Mouse (Mus musculus) neural tube, embryonic 12.5 days (tissue): ENCODE data around the gene Prickle4. TPM values are rescaled to one million over a fixed set of nuclear protein-coding genes. Genes with fewer than 3 reads are reported as not detected.

ENCODE experiments used
- ATAC-seq: fragments of 200-750 bp; cut with Nextera tagmentation; 2 replicates; pipeline ENCODE4 v1.8.0; 2017; ENCODE audit warnings: low read depth, mild to moderate bottlenecking, moderate TSS enrichment, moderate library complexity; ENCODE audit not compliant: low FRiP score
- H3K27ac ChIP-seq: fragments of 300-500 bp; sonication (generic); 2 replicates; pipeline ENCODE4 v1.5.1; 2016
- H3K27me3 ChIP-seq: fragments of 300-500 bp; sonication (generic); replicated peaks from 2 replicates; pipeline ENCODE4 v1.6.1; 2016; ENCODE audit warnings: mild to moderate bottlenecking
- H3K36me3 ChIP-seq: fragments of 300-500 bp; sonication (generic); 2 replicates; pipeline ENCODE4 v1.6.1; 2016; ENCODE audit warnings: mild to moderate bottlenecking
- H3K4me1 ChIP-seq: fragments of 300-500 bp; sonication (generic); 2 replicates; pipeline ENCODE4 v1.6.1; 2016
- H3K4me2 ChIP-seq: fragments of 300-500 bp; sonication (generic); replicated peaks from 2 replicates; pipeline ENCODE4 v1.6.1; 2016; ENCODE audit warnings: mild to moderate bottlenecking
- H3K4me3 ChIP-seq: fragments of 300-500 bp; sonication (generic); 2 replicates; pipeline ENCODE4 v1.5.1; 2016
- H3K9ac ChIP-seq: fragments of 300-500 bp; sonication (generic); 2 replicates; pipeline ENCODE4 v1.6.1; 2016; ENCODE audit warnings: mild to moderate bottlenecking
- H3K9me3 ChIP-seq: fragments of 300-500 bp; sonication (generic); 2 replicates; pipeline ENCODE4 v1.6.1; 2016; ENCODE audit warnings: mild to moderate bottlenecking
- WGBS: fragments of 180-500 bp; shearing (Covaris S2); methylation state at CpG from one replicate; pipeline ENCODE4 v1.1.7; 2016; 5-methylcytosine and 5-hydroxymethylcytosine counted together
- polyA plus RNA-seq: library from polyadenylated mRNA; unstranded; fragments of >200 nt; fragmentation: Nextera tagmentation; extraction: Ambion mirVana; gene quantifications from 2 replicates; pipeline ENCODE4 v1.2.1, GENCODE M21; 2016

The Prickle4 gene
- polyA plus RNA-seq, 1 experiment from 2014 or later = 1.3 TPM

DNA sequence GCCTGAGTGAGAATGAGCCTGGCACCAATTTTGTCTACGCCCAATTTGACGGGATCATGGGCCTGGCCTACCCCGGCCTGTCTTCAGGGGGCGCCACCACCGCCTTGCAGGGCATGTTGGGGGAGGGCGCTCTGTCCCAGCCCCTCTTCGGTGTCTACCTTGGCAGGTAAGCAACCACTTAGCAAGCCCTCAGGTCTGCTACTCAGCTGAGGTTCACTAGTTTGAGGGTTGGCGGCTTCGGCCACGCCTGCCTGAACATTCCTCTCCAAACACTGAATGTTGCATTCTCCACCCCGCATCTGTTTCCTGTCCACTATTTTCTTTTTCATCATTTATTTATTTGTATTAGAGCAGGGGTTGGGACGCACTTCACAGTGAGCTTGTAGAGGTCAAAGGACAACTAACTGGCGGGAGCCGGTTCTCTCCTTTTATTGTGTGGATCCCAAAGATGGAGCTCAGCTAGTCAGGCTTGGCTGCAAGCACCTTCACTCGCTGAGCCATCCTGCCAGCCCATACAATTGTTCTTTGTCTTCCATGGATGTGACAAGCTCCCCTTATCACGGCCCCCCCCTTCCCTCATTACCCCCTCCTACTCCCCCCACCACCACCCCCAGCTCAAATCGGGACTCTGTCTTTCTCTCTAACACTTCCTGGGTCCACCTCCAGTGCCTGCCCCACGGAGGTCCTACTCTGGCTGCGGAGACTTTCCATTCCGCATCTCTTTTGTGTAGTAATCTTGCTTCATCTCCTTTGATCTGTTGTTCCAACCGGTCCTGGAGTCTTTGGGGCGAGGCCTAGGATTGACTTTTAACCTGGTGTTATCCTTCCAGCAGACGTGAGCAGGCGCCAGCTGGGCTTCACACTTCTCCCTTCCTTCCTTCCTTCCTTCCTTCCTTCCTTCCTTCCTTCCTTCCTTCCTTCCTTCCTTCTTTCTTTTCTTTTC, 36.4 kb upstream of the Prickle4 start:
- no peak for ATAC-seq
- no peak overlapping the region for H3K27ac ChIP-seq
- no peaks in the 10 kb centered on the region for H3K9me3 ChIP-seq
- H3K36me3 ChIP-seq = no peaks in the 10 kb centered on the region
- no peak overlapping the region for H3K4me3 ChIP-seq
- H3K4me1 ChIP-seq = no peaks in the 10 kb centered on the region
- H3K27me3 ChIP-seq = no peaks in the 10 kb centered on the region; the same call in 1 of the 2 replicates
- no peak overlapping the region for H3K9ac ChIP-seq
- WGBS = 56% methylated on average over 24 of the region's 24 CpGs
- no peak overlapping the region for H3K4me2 ChIP-seq

- Histone ChIP-seq H3K27me3 (no peaks in the 10 kb centered on the region), H3K9ac (no peak within 1 kb of the TSS), H3K36me3 (no peaks in the 10 kb centered on the region), H3K4me3 (no peak within 1 kb of the TSS), H3K9me3 (no peaks in the 10 kb centered on the region), H3K4me2 (no peak within 1 kb of the TSS), H3K4me1 (no peaks in the 10 kb centered on the region), H3K27ac (no peak within 1 kb of the TSS)
- no peak for ATAC-seq
- WGBS = 79% methylated on average over 11 of the region's 11 CpGs
Measured at GRCm38 (mm10) chr17:47726566-47726965, 32.0 kb upstream of the Prickle4 start, which contains the start of gene Pgc. Gene Pgc (plus strand): TSS chr17:47726842.

- Histone ChIP-seq H3K36me3 (no peaks in the 10 kb centered on the region), H3K9me3 (no peaks in the 10 kb centered on the region), H3K4me3 (no peak overlapping the region), H3K27me3 (no peaks in the 10 kb centered on the region), H3K4me1 (no peaks in the 10 kb centered on the region), H3K9ac (no peak overlapping the region), H3K27ac (no peak overlapping the region), H3K4me2 (no peak overlapping the region)
- ATAC-seq = no peak
- 92% methylated on average over 4 of the region's 4 CpGs for WGBS
Measured at GRCm38 (mm10) chr17:47721183-47721582, 26.6 kb upstream of the Prickle4 start.

- no peak overlapping the region for H3K9ac ChIP-seq
- ATAC-seq = no peak
Measured at GRCm38 (mm10) chr17:47715037-47715436, 20.5 kb upstream of the Prickle4 start.

DNA sequence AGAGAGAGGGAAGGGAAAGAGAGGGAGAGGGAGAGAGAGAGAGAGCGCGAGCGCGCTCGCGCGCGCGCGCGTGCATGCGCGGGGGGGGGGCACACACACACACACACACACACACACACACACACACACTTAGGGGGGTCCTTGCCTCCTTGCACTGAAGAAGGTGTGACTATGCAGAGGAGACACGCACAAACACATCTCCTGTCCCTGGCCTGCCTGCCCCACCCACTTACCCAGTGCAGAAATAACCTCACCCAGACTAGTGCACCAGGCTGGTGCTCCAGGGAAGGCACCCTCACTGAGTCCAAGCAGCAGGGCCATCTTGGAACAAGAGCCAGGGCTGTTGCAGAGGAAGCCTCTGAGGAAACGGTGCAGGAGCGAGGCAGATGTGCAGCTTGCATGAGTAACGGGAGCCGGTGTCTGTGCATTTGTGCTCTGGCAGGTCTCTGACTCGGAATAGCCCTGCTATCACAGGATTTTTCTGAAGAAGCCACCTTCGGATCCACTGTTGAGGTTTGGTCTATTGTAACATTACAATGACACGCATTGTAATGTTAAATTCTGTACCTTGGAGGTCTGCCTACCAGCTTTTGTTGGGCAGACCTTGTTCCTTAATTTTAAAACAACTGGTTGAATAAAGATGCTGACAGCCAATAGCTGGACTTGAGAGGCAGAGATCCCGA, 18.5 kb upstream of the Prickle4 start:
- no peaks in the 10 kb centered on the region for H3K27me3 ChIP-seq
- no peaks in the 10 kb centered on the region for H3K4me1 ChIP-seq
- no peak overlapping the region for H3K4me3 ChIP-seq
- no peaks in the 10 kb centered on the region for H3K36me3 ChIP-seq
- no peak overlapping the region for H3K4me2 ChIP-seq
- H3K9me3 ChIP-seq = no peaks in the 10 kb centered on the region
- 45% methylated on average over 17 of the region's 22 CpGs for WGBS
- ATAC-seq = no peak
- H3K9ac ChIP-seq = no peak overlapping the region
- H3K27ac ChIP-seq = no peak overlapping the region

More at GRCm38 (mm10) chr17:47715037-47715436, 20.5 kb upstream of the Prickle4 start:
- H3K4me3 ChIP-seq = no peak overlapping the region
- no peaks in the 10 kb centered on the region for H3K36me3 ChIP-seq
- no peak overlapping the region for H3K27ac ChIP-seq
- H3K4me2 ChIP-seq = no peak overlapping the region
- H3K27me3 ChIP-seq = no peaks in the 10 kb centered on the region
- WGBS = 59% methylated on average over 3 of the region's 3 CpGs
- no peaks in the 10 kb centered on the region for H3K9me3 ChIP-seq
- H3K4me1 ChIP-seq = no peaks in the 10 kb centered on the region

DNA sequence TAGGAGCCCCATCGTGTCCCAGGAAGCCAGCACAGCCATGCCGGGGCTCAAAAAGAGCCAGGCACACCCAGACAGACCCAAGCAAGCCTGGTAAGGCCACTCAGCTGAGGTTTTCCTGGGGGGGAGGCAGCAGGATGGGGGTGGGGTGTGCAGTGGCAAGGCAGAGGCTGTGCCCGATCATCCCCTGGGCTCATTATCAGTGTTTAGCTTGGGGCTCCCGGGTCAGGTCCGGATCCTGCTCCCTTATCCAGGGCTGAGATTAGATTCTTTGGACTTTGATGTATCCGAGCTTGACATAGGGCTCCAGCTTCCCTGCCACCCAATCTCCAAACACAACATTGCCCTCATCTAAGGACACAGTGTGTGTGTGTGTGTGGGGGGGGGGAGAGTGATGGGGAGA, 17.3 kb upstream of the Prickle4 start:
- Histone ChIP-seq H3K27ac (no peak overlapping the region), H3K27me3 (no peaks in the 10 kb centered on the region), H3K4me3 (no peak overlapping the region), H3K9ac (no peak overlapping the region), H3K4me1 (no peaks in the 10 kb centered on the region), H3K9me3 (no peaks in the 10 kb centered on the region), H3K36me3 (no peaks in the 10 kb centered on the region), H3K4me2 (no peak overlapping the region)
- WGBS = 82% methylated on average over 6 of the region's 6 CpGs
- ATAC-seq = no peak

DNA sequence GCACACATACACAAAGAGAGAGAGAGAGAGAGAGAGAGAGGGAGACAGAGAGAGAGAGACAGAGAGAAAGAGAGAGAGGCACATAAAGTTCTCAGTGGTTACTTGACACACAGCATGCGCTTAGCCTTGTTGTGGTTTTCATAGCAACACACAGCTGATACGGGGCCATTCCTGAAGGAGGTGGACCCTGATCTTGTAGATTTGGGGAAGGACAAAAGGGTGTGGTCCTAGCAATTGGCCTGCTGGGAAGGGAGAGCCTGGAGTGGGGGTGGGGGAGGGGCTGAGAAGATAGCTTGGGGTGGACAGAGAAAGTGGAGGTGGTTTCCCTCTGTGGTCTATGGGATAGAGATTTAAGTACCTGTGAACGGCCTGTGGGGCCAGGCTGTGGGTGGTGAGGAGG, 15.5 kb upstream of the Prickle4 start:
- H3K27me3 ChIP-seq = no peaks in the 10 kb centered on the region
- H3K4me2 ChIP-seq = no peak overlapping the region
- no peak overlapping the region for H3K4me3 ChIP-seq
- H3K9me3 ChIP-seq = no peaks in the 10 kb centered on the region
- H3K9ac ChIP-seq = no peak overlapping the region
- H3K4me1 ChIP-seq = no peaks in the 10 kb centered on the region
- ATAC-seq = no peak
- H3K36me3 ChIP-seq = no peaks in the 10 kb centered on the region
- WGBS = 76% methylated on average over 3 of the region's 3 CpGs
- H3K27ac ChIP-seq = no peak overlapping the region

DNA sequence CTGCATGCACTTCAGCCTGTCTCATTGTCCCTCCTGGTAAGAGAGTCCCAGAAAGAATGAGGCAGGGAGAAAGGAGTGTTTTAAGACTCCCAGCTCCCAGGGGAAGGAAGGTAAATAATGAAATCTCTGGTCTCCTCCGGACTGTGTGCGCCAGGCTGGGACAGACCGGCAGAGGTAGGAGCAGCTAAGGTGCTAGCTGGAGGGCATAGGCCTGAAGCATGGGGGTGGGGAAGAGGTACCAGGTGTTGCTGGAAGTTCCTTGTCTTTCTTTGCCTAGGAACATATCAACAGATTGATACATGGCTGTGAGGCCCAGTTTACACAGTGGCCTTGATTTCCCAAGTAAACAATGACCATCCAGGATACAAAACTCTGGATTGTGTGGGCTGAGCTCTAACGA, 14.4 kb upstream of the Prickle4 start:
- Histone ChIP-seq H3K27ac (no peak overlapping the region), H3K4me3 (no peak overlapping the region), H3K9me3 (no peaks in the 10 kb centered on the region), H3K27me3 (0 out of 2 replicates have a peak, but pooled peaks cover 4% of the 10 kb centered on the region), H3K4me1 (no peaks in the 10 kb centered on the region), H3K4me2 (no peak overlapping the region), H3K9ac (no peak overlapping the region), H3K36me3 (0 out of 2 replicates have a peak, but pooled peaks cover 4% of the 10 kb centered on the region)
- ATAC-seq = no peak
- 78% methylated on average over 4 of the region's 4 CpGs for whole genome bisulfite sequencing

GRCm38 (mm10) chr17:47707961-47708360, 13.4 kb upstream of the Prickle4 start:
- peaks cover 10% of the 10 kb centered on the region for H3K36me3 ChIP-seq

GRCm38 (mm10) chr17:47706196-47706595, 11.7 kb upstream of the Prickle4 start:
- Histone ChIP-seq H3K4me2 (no peak overlapping the region), H3K36me3 (peaks cover 27% of the 10 kb centered on the region), H3K27me3 (peaks cover 18% of the 10 kb centered on the region), H3K9ac (no peak overlapping the region), H3K4me1 (no peaks in the 10 kb centered on the region), H3K4me3 (no peak overlapping the region), H3K27ac (no peak overlapping the region), H3K9me3 (no peaks in the 10 kb centered on the region)
- no peak for ATAC-seq
- WGBS = 81% methylated on average over 1 of the region's 1 CpGs

More at GRCm38 (mm10) chr17:47707961-47708360, 13.4 kb upstream of the Prickle4 start:
- no peak overlapping the region for H3K4me2 ChIP-seq
- no peak overlapping the region for H3K4me3 ChIP-seq
- ATAC-seq = no peak
- no peak overlapping the region for H3K9ac ChIP-seq
- H3K4me1 ChIP-seq = no peaks in the 10 kb centered on the region
- H3K27me3 ChIP-seq = peaks cover 9% of the 10 kb centered on the region
- H3K9me3 ChIP-seq = no peaks in the 10 kb centered on the region
- WGBS = 86% methylated on average over 3 of the region's 3 CpGs
- H3K27ac ChIP-seq = no peak overlapping the region

- Histone ChIP-seq H3K4me3 (no peak overlapping the region), H3K9ac (no peak overlapping the region), H3K4me1 (no peaks in the 10 kb centered on the region), H3K9me3 (no peaks in the 10 kb centered on the region), H3K27ac (no peak overlapping the region), H3K27me3 (peaks cover 18% of the 10 kb centered on the region), H3K36me3 (peaks cover 40% of the 10 kb centered on the region), H3K4me2 (no peak overlapping the region)
- no peak for ATAC-seq
- WGBS = 82% methylated on average over 4 of the region's 4 CpGs
Measured at GRCm38 (mm10) chr17:47704692-47705091, 10.2 kb upstream of the Prickle4 start.

DNA sequence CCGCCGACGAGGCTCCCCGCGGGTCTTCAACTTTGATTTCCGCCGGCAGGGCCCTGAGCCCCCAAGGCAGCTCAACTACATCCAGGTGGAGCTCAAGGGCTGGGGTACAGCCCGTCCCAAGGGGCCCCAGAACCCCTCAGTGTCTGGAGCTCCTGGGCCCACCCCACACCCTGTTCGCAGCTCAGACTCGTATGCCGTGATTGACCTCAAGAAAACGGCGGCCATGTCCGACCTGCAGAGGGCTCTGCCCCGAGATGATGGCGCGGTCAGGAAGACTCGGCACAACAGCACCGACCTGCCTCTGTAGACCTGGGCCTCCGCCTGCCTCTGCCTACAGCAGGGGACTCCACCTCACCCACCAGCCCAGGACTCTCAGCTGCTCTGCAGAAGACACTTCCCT, 9.0 kb upstream of the Prickle4 start:
- Histone ChIP-seq H3K36me3 (peaks cover 47% of the 10 kb centered on the region), H3K27ac (no peak overlapping the region), H3K4me1 (no peaks in the 10 kb centered on the region), H3K27me3 (peaks cover 18% of the 10 kb centered on the region), H3K9me3 (no peaks in the 10 kb centered on the region), H3K4me3 (no peak overlapping the region), H3K9ac (no peak overlapping the region), H3K4me2 (no peak overlapping the region)
- ATAC-seq = no peak
- 26% methylated on average over 20 of the region's 20 CpGs for WGBS
